7 mouse cellular contexts compared by ENCODE assay signal in genomic region chr1:171328839-171329432, GRCm38 (mm10). TPM values are rescaled to one million over a fixed set of nuclear protein-coding genes. Genes with fewer than 3 reads are reported as not detected.
DNase-seq lines count a peak whose midpoint lies in the region; ATAC-seq lines count a peak whose summit lies in the region.

Gene Dedd, plus strand, starts transcription at chr1:171329145.

- no peaks in the 10 kb centered on the region for H3K27me3 ChIP-seq in embryonic facial prominence, embryonic 12.5 days
- no peaks in the 10 kb centered on the region for H3K27me3 ChIP-seq in limb, embryonic 11.5 days (ENCODE audit: control insufficient read depth, insufficient read depth, low read length)
- H3K27me3 ChIP-seq in midbrain, embryonic 14.5 days (ENCODE audit: control insufficient read depth, insufficient read depth, low read length): no peaks in the 10 kb centered on the region

- H3K9ac ChIP-seq in embryonic facial prominence, embryonic 12.5 days: peak within 1 kb of the TSS; percentile 92
- H3K9ac ChIP-seq in limb, embryonic 11.5 days (ENCODE audit: low read length): peak within 1 kb of the TSS; percentile 91
- H3K9ac ChIP-seq in midbrain, embryonic 14.5 days (replicated peaks; ENCODE audit: low read length): peak within 1 kb of the TSS; percentile 84

- peaks cover 21% of the 10 kb centered on the region for H3K4me1 ChIP-seq in embryonic facial prominence, embryonic 12.5 days
- H3K4me1 ChIP-seq in limb, embryonic 11.5 days (ENCODE audit: control insufficient read depth, insufficient read depth, low read length): peaks cover 15% of the 10 kb centered on the region
- peaks cover 32% of the 10 kb centered on the region for H3K4me1 ChIP-seq in midbrain, embryonic 14.5 days (ENCODE audit: control insufficient read depth, insufficient read depth, low read length)

- H3K4me3 ChIP-seq in embryonic facial prominence, embryonic 12.5 days: peak within 1 kb of the TSS; percentile 85
- H3K4me3 ChIP-seq in limb, embryonic 11.5 days (ENCODE audit: low read depth, low read length): peak within 1 kb of the TSS; percentile 76
- H3K4me3 ChIP-seq in midbrain, embryonic 14.5 days (replicated peaks; ENCODE audit: low read depth, low read length): peak within 1 kb of the TSS; percentile 82

- H3K4me2 ChIP-seq in embryonic facial prominence, embryonic 12.5 days (replicated peaks): peak within 1 kb of the TSS; percentile 65
- peak within 1 kb of the TSS; percentile 60 for H3K4me2 ChIP-seq in limb, embryonic 11.5 days (ENCODE audit: low read depth, severe bottlenecking)
- H3K4me2 ChIP-seq in midbrain, embryonic 14.5 days (ENCODE audit: low read length): peak within 1 kb of the TSS; percentile 83

- H3K36me3 ChIP-seq in embryonic facial prominence, embryonic 12.5 days: no peaks in the 10 kb centered on the region
- H3K36me3 ChIP-seq in limb, embryonic 11.5 days (ENCODE audit: control insufficient read depth, insufficient read depth, low read length): peaks cover 3% of the 10 kb centered on the region; the same call in 1 of the 2 replicates
- H3K36me3 ChIP-seq in midbrain, embryonic 14.5 days (ENCODE audit: control insufficient read depth, insufficient read depth, low read length): peaks cover 7% of the 10 kb centered on the region; the same call in 1 of the 2 replicates

- H3K27ac ChIP-seq in embryonic facial prominence, embryonic 12.5 days: peak within 1 kb of the TSS; percentile 99
- peak within 1 kb of the TSS; percentile 98 for H3K27ac ChIP-seq in limb, embryonic 11.5 days (replicated peaks; ENCODE audit: low read depth, low read length)
- peak within 1 kb of the TSS; percentile 99 for H3K27ac ChIP-seq in midbrain, embryonic 14.5 days (replicated peaks; ENCODE audit: low read depth, low read length)

- ATAC-seq in embryonic facial prominence, embryonic 12.5 days (ENCODE audit: insufficient number of reproducible peaks, insufficient read depth, low FRiP score, low TSS enrichment): peak; percentile 94
- ATAC-seq in limb, embryonic 11.5 days (ENCODE audit: insufficient number of reproducible peaks, low FRiP score, low TSS enrichment, low read depth): peak; percentile 94
- peak; percentile 96 for ATAC-seq in midbrain, embryonic 14.5 days (ENCODE audit: low FRiP score, low TSS enrichment)

- H3K9me3 ChIP-seq in embryonic facial prominence, embryonic 12.5 days: no peaks in the 10 kb centered on the region
- H3K9me3 ChIP-seq in limb, embryonic 11.5 days (ENCODE audit: control insufficient read depth, low read length): no peaks in the 10 kb centered on the region
- no peaks in the 10 kb centered on the region for H3K9me3 ChIP-seq in midbrain, embryonic 14.5 days (ENCODE audit: control insufficient read depth, low read length)

- DNase-seq in adrenal gland, postnatal 25 days: peak; percentile 85
- DNase-seq in heart, adult 11 months: peak; percentile 99
- DNase-seq in kidney, adult 18-20 months: peak; percentile 93
- DNase-seq in limb, embryonic 11.5 days (ENCODE audit: low spot score): peak; percentile 91
- peak; percentile 96 for DNase-seq in midbrain, embryonic 14.5 days
- peak; percentile 84 to 85 for DNase-seq in spleen, adult 18-20 months

- WGBS in embryonic facial prominence, embryonic 12.5 days: 1% methylated on average over 39 of the region's 48 CpGs
- under 1% methylated on average over 43 of the region's 48 CpGs for WGBS in limb, embryonic 11.5 days
- WGBS in midbrain, embryonic 14.5 days: under 1% methylated on average over 48 of the region's 48 CpGs

RNA-seq across cellular contexts. Expression of gene Dedd, which starts in this region (rescaled TPM):
- total RNA-seq in adrenal gland, postnatal 25 days (2021): 35.9 and 36.5 TPM in 2 replicates
- 54.5 and 61.8 TPM in 2 replicates for polyA plus RNA-seq in embryonic facial prominence, embryonic 12.5 days (2016; fragmentation: Nextera tagmentation; extraction: Ambion mirVana)
- 51.7 and 55.7 TPM in 2 replicates for polyA plus RNA-seq in limb, embryonic 11.5 days (2014; fragmentation: Nextera tagmentation; extraction: Ambion mirVana)
- polyA plus RNA-seq in midbrain, embryonic 14.5 days (2014; fragmentation: Nextera tagmentation; extraction: Ambion mirVana): 49.0 and 61.5 TPM in 2 replicates

Comparison
In these comparisons a context has a peak if more than half of its experiments do, and no peak if none do; other contexts are left out.
1. Peak in every context shown above with its lines: DNase-seq, ATAC-seq, H3K4me3 ChIP-seq and H3K27ac ChIP-seq.